Mouse (Mus musculus) lung, embryonic 15.5 days (tissue): Measurements from ENCODE around the gene Trim40. TPM values are rescaled to one million over a fixed set of nuclear protein-coding genes. Genes with fewer than 3 reads are reported as not detected.

Experiments used
- ATAC-seq: fragments of 200-750 bp; cut with Nextera tagmentation; 2 replicates; pipeline ENCODE4 v1.8.0; 2017; ENCODE audit warnings: moderate number of reproducible peaks, borderline replicate concordance; ENCODE audit not compliant: low FRiP score, low TSS enrichment; ENCODE audit errors: extremely low read depth
- H3K27ac ChIP-seq: fragments of 300-500 bp; sonication (generic); 2 replicates; pipeline ENCODE4 v1.5.1; 2015; ENCODE audit warnings: moderate library complexity, mild to moderate bottlenecking, inconsistent platforms
- H3K27me3 ChIP-seq: fragments of 300-500 bp; sonication (generic); 2 replicates; pipeline ENCODE4 v1.6.1; 2015; ENCODE audit warnings: inconsistent platforms
- H3K36me3 ChIP-seq: fragments of 300-500 bp; sonication (generic); 2 replicates; pipeline ENCODE4 v1.6.1; 2015; ENCODE audit warnings: inconsistent platforms
- H3K4me1 ChIP-seq: fragments of 300-500 bp; sonication (generic); 2 replicates; pipeline ENCODE4 v1.6.1; 2015; ENCODE audit warnings: inconsistent platforms
- H3K4me2 ChIP-seq: fragments of 300-500 bp; sonication (generic); 2 replicates; pipeline ENCODE4 v1.6.1; 2015; ENCODE audit warnings: inconsistent platforms, mild to moderate bottlenecking, moderate library complexity
- H3K4me3 ChIP-seq: fragments of 300-500 bp; sonication (generic); 2 replicates; pipeline ENCODE4 v1.5.1; 2015; ENCODE audit warnings: mild to moderate bottlenecking, inconsistent platforms
- H3K9ac ChIP-seq: fragments of 300-500 bp; sonication (generic); 2 replicates; pipeline ENCODE4 v1.6.1; 2015; ENCODE audit warnings: inconsistent platforms
- H3K9me3 ChIP-seq: fragments of 300-500 bp; sonication (generic); 2 replicates; pipeline ENCODE4 v1.6.1; 2016; ENCODE audit warnings: inconsistent platforms
- WGBS: fragments of 180-500 bp; shearing (Covaris S2); methylation state at CpG from one replicate; pipeline ENCODE4 v1.1.7; 2015; 5-methylcytosine and 5-hydroxymethylcytosine counted together
- polyA plus RNA-seq: library from polyadenylated mRNA; unstranded; fragments of >200 nt; fragmentation: Nextera tagmentation; extraction: Ambion mirVana; gene quantifications from 2 replicates; pipeline ENCODE4 v1.2.1, GENCODE M21; 2015

Gene Trim40
- polyA plus RNA-seq, 1 experiment from 2014 or later: not detected

DNA sequence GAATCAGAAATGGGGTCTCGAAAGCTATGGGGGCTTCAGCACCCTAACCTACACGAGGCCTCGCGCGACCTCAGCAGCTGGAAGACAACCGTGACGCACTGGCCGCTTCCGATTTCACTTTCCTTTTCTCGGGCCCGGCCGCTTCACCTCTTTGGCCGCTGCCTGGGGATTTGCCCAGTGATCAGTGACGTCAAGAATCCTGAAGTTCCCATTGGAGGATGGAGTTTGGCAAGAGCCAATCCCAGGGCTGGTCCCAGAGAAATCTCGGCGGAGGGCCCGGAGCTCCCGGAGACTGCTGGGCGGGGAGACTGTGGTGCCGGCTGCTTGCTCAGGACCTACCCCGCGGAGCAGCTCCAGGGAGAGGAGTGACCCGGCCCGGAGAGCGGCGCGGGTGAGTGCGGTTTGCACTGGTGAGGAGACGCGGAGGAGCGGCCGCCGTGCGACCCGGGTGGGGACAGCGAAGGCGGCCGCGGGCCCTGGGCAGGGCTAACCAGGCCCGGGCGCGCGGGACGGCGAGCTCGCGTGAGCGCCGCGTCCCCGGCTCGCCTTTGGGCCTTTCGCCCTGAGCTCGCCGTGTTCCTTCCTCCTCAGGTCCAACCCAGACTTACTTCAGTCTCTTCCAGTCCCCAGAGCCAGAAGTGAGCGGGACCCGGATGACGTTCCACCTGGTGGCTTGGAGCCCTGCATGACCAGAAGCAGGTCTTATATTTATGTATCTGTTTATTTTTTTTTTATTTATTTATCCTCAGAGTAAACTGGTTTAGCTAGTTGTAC is 52.9 kb downstream of the Trim40 start, which contains the start of gene Trim26:
TSS of gene Trim26 (plus strand) at position 261 of the 774 bp plus-strand sequence.
- no peaks in the 10 kb centered on the region for H3K9me3 ChIP-seq
- WGBS: under 1% methylated on average over 50 of the region's 58 CpGs
- peaks cover 20% of the 10 kb centered on the region for H3K4me1 ChIP-seq
- peak; percentile 98 for ATAC-seq
- no peaks in the 10 kb centered on the region for H3K27me3 ChIP-seq
- peak within 1 kb of the TSS; percentile 98 for H3K27ac ChIP-seq
- H3K9ac ChIP-seq: peak within 1 kb of the TSS; percentile 89
- H3K36me3 ChIP-seq: 0 out of 2 replicates have a peak, but pooled peaks cover 2% of the 10 kb centered on the region
- peak within 1 kb of the TSS; percentile 87 for H3K4me3 ChIP-seq
- peak within 1 kb of the TSS; percentile 79 for H3K4me2 ChIP-seq

- Histone ChIP-seq H3K27me3 (no peaks in the 10 kb centered on the region), H3K4me3 (peak overlapping the region; percentile 87)
Measured at GRCm38 (mm10) chr17:36836427-36836812, 53.5 kb downstream of the Trim40 start.

DNA sequence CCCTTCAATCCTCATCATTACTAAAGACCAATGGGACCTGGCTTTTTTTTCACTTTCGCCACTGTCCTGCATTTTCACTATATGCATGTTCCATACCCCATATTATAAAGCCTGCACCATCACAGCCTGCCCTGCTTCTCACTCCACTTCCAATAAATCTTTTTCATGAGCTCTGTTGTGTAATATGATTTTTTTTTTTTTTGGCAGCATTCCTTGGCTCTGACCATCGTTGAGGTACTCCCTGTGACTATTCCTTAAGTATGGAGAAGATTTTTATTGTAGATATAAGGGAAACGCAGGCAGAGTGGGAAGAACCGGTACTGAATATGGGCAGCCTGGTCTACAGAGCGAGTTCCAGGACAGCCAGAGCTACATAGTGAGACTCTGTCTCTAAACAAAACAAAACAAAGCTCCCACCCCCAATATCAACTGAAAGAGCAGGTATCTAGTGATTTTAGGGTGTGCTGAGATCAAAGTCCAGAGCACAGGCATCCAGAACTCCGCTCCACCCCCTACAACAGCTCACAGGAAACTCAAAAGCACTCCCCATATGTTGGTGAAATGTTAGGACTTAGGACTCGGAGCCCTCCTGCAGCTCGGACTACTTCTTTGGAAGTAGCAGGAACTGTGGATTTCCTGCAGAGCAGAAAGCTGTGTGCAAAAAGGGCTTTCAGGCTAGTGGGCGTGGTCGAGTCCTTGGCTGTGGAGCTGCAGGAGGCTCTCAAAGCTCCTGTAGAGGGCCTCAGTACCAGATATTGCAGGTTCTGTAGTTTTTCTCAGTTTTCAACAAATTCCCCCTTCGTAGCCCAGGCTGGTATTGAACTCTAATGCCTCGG is 54.1 kb downstream of the Trim40 start:
- 0 out of 2 replicates have a peak, but pooled peaks cover 2% of the 10 kb centered on the region for H3K36me3 ChIP-seq
- H3K4me1 ChIP-seq: peaks cover 20% of the 10 kb centered on the region
- no peak overlapping the region for H3K9ac ChIP-seq
- no peak for ATAC-seq
- no peaks in the 10 kb centered on the region for H3K27me3 ChIP-seq
- H3K4me2 ChIP-seq: peak overlapping the region; percentile 79
- no peaks in the 10 kb centered on the region for H3K9me3 ChIP-seq
- peak overlapping the region; percentile 98 for H3K27ac ChIP-seq
- WGBS: 33% methylated on average over 12 of the region's 12 CpGs
- H3K4me3 ChIP-seq: peak overlapping the region; percentile 87

More at GRCm38 (mm10) chr17:36836427-36836812, 53.5 kb downstream of the Trim40 start:
- peak; percentile 25; the same call in 1 of the 2 replicates for ATAC-seq
- Histone ChIP-seq H3K36me3 (0 out of 2 replicates have a peak, but pooled peaks cover 2% of the 10 kb centered on the region), H3K4me1 (peaks cover 20% of the 10 kb centered on the region), H3K9ac (peak overlapping the region; percentile 44), H3K4me2 (peak overlapping the region; percentile 79), H3K27ac (peak overlapping the region; percentile 98), H3K9me3 (no peaks in the 10 kb centered on the region)
- 17% methylated on average over 3 of the region's 3 CpGs for whole genome bisulfite sequencing

- Histone ChIP-seq H3K27me3 (no peaks in the 10 kb centered on the region), H3K4me2 (no peak overlapping the region), H3K36me3 (no peaks in the 10 kb centered on the region), H3K4me3 (no peak overlapping the region), H3K9ac (no peak overlapping the region), H3K27ac (no peak overlapping the region), H3K4me1 (peaks cover 12% of the 10 kb centered on the region), H3K9me3 (no peaks in the 10 kb centered on the region)
- WGBS: 52% methylated on average over 4 of the region's 4 CpGs
- no peak for ATAC-seq
Measured at GRCm38 (mm10) chr17:36832694-36833093, 57.2 kb downstream of the Trim40 start.

Other genes with a start within 250 kb of the Trim40 start
- gene H2-M9, start 247.5 kb downstream of the Trim40 start, polyA plus RNA-seq: not detected in 2 replicates
- not detected in 2 replicates for gene H2-M1, start 217.9 kb downstream of the Trim40 start, polyA plus RNA-seq
- gene H2-M10.5, start 117.2 kb downstream of the Trim40 start, polyA plus RNA-seq: not detected in 2 replicates
- gene H2-M10.6, start 78.0 kb downstream of the Trim40 start, polyA plus RNA-seq: not detected in 2 replicates
- 39.2 and 43.6 TPM in 2 replicates for gene Trim26, start 53.0 kb downstream of the Trim40 start, polyA plus RNA-seq
- 0.14 and 0.21 TPM in 2 replicates for gene Trim15, start 22.9 kb downstream of the Trim40 start, polyA plus RNA-seq
- 4.0 and 5.7 TPM in 2 replicates for gene Trim10, start 20.5 kb downstream of the Trim40 start, polyA plus RNA-seq
- gene Trim31, start 8.0 kb upstream of the Trim40 start, polyA plus RNA-seq: 0.09 and 0.16 TPM in 2 replicates
- gene Rnf39, start 52.8 kb upstream of the Trim40 start, polyA plus RNA-seq: 0.43 and 1.1 TPM in 2 replicates
- gene Ppp1r11, start 61.6 kb upstream of the Trim40 start, polyA plus RNA-seq: 104 and 113 TPM in 2 replicates
- gene Znrd1, start 68.4 kb upstream of the Trim40 start, polyA plus RNA-seq: 98.4 and 102 TPM in 2 replicates
- gene Znrd1as, start 68.5 kb upstream of the Trim40 start, polyA plus RNA-seq: 5.2 and 6.7 TPM in 2 replicates
- not detected in 2 replicates for gene 2410137M14Rik, start 91.1 kb upstream of the Trim40 start, polyA plus RNA-seq
- 0.40 and 0.48 TPM in 2 replicates for gene H2-M5, start 99.4 kb upstream of the Trim40 start, polyA plus RNA-seq
- gene Zfp57, start 111.0 kb upstream of the Trim40 start, polyA plus RNA-seq: 77.9 and 79.8 TPM in 2 replicates
- gene Mog, start 133.3 kb upstream of the Trim40 start, polyA plus RNA-seq: 0.14 TPM in 1 of 2 replicates, not detected in the other
- 9.4 and 9.7 TPM in 2 replicates for gene Gabbr1, start 155.8 kb upstream of the Trim40 start, polyA plus RNA-seq
- not detected in 2 replicates for gene Olfr90, start 198.4 kb upstream of the Trim40 start, polyA plus RNA-seq
- gene Olfr91, start 208.2 kb upstream of the Trim40 start, polyA plus RNA-seq: not detected in 2 replicates
- not detected in 2 replicates for gene Olfr92, start 230.0 kb upstream of the Trim40 start, polyA plus RNA-seq